Mouse (Mus musculus) R1 (cell line): Measurements from ENCODE around the gene Dusp6.

Source experiments
- DNase-seq: peaks from one replicate; pipeline ENCODE4 v3.0.0-alpha.2; 2018; ENCODE audit warnings: low read depth, low spot score

The Dusp6 gene

GRCm38 (mm10) chr10:99262867-99263379, at the start of gene Dusp6:
Gene Dusp6, plus strand, starts transcription at chr10:99263231.
- peak; percentile 100 for DNase-seq

GRCm38 (mm10) chr10:99214421-99215299, 48.4 kb upstream of the Dusp6 start:
- no peak for DNase-seq

GRCm38 (mm10) chr10:99216570-99216969, 46.5 kb upstream of the Dusp6 start:
- peak; percentile 64 for DNase-seq

- DNase-seq: peak; percentile 37
Measured at GRCm38 (mm10) chr10:99221540-99221939, 41.5 kb upstream of the Dusp6 start.

GRCm38 (mm10) chr10:99222726-99223125, 40.3 kb upstream of the Dusp6 start:
- no peak for DNase-seq

- DNase-seq: no peak
Measured at GRCm38 (mm10) chr10:99224218-99224617, 38.8 kb upstream of the Dusp6 start.

GRCm38 (mm10) chr10:99226782-99227181, 36.2 kb upstream of the Dusp6 start:
- DNase-seq: no peak

- peak; percentile 52 for DNase-seq
Measured at GRCm38 (mm10) chr10:99227968-99228864, 34.8 kb upstream of the Dusp6 start.

- DNase-seq: peak; percentile 61
Measured at GRCm38 (mm10) chr10:99229031-99229684, 33.9 kb upstream of the Dusp6 start.

- no peak for DNase-seq
Measured at GRCm38 (mm10) chr10:99232518-99233227, 30.4 kb upstream of the Dusp6 start.

GRCm38 (mm10) chr10:99234336-99234735, 28.7 kb upstream of the Dusp6 start:
- no peak for DNase-seq

- no peak for DNase-seq
Measured at GRCm38 (mm10) chr10:99235081-99235480, 27.9 kb upstream of the Dusp6 start.

GRCm38 (mm10) chr10:99237205-99237832, 25.7 kb upstream of the Dusp6 start:
- no peak for DNase-seq

GRCm38 (mm10) chr10:99238537-99238936, 24.5 kb upstream of the Dusp6 start:
- DNase-seq: no peak

- DNase-seq: no peak
Measured at GRCm38 (mm10) chr10:99241284-99241828, 21.7 kb upstream of the Dusp6 start.

GRCm38 (mm10) chr10:99241829-99242711, 21.0 kb upstream of the Dusp6 start:
- DNase-seq: peak; percentile 16

- no peak for DNase-seq
Measured at GRCm38 (mm10) chr10:99242721-99243120, 20.3 kb upstream of the Dusp6 start.

GRCm38 (mm10) chr10:99243907-99244489, 19.0 kb upstream of the Dusp6 start:
- no peak for DNase-seq
